Mouse (Mus musculus) thymus, postnatal 4 days (tissue): ENCODE data around the gene Olfr854.

Experiments used
- DNase-seq: peaks from one replicate; pipeline ENCODE4 v3.0.0; 2021

Olfr854 gene

GRCm38 (mm10) chr9:19567282-19567681 is at the start of gene Olfr854:
Gene Olfr854, minus strand, starts transcription at chr9:19567382.
- DNase-seq = no peak

GRCm38 (mm10) chr9:19582317-19582716 is 15.1 kb upstream of the Olfr854 start, which contains the start of gene Olfr855:
Gene Olfr855, plus strand, starts transcription at chr9:19582617.
- DNase-seq = no peak

GRCm38 (mm10) chr9:19540976-19541375 is 26.2 kb downstream of the Olfr854 start, which contains the start of gene Olfr853:
Gene Olfr853, minus strand, starts transcription at chr9:19541076.
- DNase-seq = no peak
